Mouse (Mus musculus): ENCODE data around the gene Ube2r2.

DNA sequence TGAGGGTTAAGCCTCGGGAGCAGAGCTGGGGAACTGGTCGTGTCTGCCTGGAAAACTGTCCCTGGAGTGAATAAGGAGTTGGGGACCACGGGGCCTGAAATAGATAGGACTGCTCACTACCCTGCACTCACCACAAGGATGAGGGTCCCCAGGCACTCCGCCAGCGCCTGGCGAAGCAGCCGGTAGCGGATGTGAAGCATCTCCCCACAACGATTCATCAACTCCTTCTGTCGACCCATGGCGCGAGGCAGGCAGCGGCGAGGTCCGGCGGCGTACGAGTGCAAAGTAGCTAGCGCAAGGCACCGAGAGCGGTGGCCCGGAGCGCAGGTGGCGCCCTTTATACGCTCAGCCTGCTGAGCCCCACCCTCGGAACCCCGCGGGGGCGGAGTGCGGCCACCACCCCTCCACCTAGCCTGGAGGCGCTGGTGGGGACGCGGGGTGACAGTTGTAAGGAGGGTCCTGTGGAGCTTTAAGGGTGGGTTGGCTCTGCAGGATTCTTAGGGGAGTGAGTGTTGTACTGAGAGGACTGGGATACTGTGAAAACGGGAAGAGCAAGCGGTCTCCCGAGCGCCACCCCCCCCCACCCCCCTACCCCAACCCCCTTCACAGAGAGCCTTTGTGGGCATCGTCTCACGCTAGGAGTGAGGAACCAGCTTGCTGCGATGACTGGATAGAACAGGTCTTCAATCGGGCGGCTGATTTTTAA is 37.5 kb upstream of the Ube2r2 start, which contains the start of gene Aqp3:
- TF ChIP-seq CTCF (IDR thresholded peaks at IDR 0.05; ENCODE audit: control insufficient read depth, insufficient read depth, insufficient replicate concordance, low read depth, low read length) (no peak), POLR2A (IDR thresholded peaks at IDR 0.05; ENCODE audit: control insufficient read depth, low read depth, low read length) (no peak)

All from testis, adult 2 months (tissue).